Mouse (Mus musculus): Measurements from ENCODE around the gene Dmrta2. TPM values are rescaled to one million over a fixed set of nuclear protein-coding genes. Genes with fewer than 3 reads are reported as not detected.

The Dmrta2 gene
- polyA plus RNA-seq, 1 experiment from 2014 or later = 0.87 TPM

GRCm38 (mm10) chr4:109973991-109974654 lies 3.7 kb upstream of the Dmrta2 start:
- 0 out of 2 replicates have a peak overlapping the region, but pooled peaks have one; percentile 38 for H3K4me3 ChIP-seq
- WGBS = 2% methylated on average over 20 of the region's 20 CpGs

GRCm38 (mm10) chr4:109974655-109975380 lies 3.0 kb upstream of the Dmrta2 start:
- Histone ChIP-seq H3K4me3 (peak overlapping the region; percentile 38), H3K27ac (replicated peaks) (no peak overlapping the region)

More at GRCm38 (mm10) chr4:109973991-109974654, 3.7 kb upstream of the Dmrta2 start:
- Histone ChIP-seq H3K36me3 (replicated peaks) (no peaks in the 10 kb centered on the region), H3K27me3 (replicated peaks; ENCODE audit: low read depth, poor library complexity, severe bottlenecking) (peaks cover 98% of the 10 kb centered on the region), H3K4me1 (peaks cover 25% of the 10 kb centered on the region), H3K27ac (replicated peaks) (no peak overlapping the region), H3K9me3 (peaks cover 4% of the 10 kb centered on the region; the same call in 1 of the 2 replicates)
- DNase-seq (ENCODE audit: low spot score) = peak; percentile 43

GRCm38 (mm10) chr4:109975381-109976240 lies 2.2 kb upstream of the Dmrta2 start:
- peaks cover 100% of the 10 kb centered on the region for H3K27me3 ChIP-seq (replicated peaks; ENCODE audit: low read depth, poor library complexity, severe bottlenecking)
- peaks cover 4% of the 10 kb centered on the region; the same call in 1 of the 2 replicates for H3K9me3 ChIP-seq
- H3K4me3 ChIP-seq = peak overlapping the region; percentile 60; the same call in 1 of the 2 replicates
- H3K27ac ChIP-seq (replicated peaks) = no peak overlapping the region
- DNase-seq (ENCODE audit: low spot score) = peak; percentile 48
- 7% methylated on average over 25 of the region's 25 CpGs for WGBS
- peaks cover 36% of the 10 kb centered on the region for H3K4me1 ChIP-seq
- H3K36me3 ChIP-seq (replicated peaks) = no peaks in the 10 kb centered on the region

More at GRCm38 (mm10) chr4:109974655-109975380, 3.0 kb upstream of the Dmrta2 start:
- peak; percentile 51 for DNase-seq (ENCODE audit: low spot score)
- H3K9me3 ChIP-seq = peaks cover 4% of the 10 kb centered on the region; the same call in 1 of the 2 replicates
- 1% methylated on average over 33 of the region's 33 CpGs for WGBS
- H3K36me3 ChIP-seq (replicated peaks) = no peaks in the 10 kb centered on the region
- H3K27me3 ChIP-seq (replicated peaks; ENCODE audit: low read depth, poor library complexity, severe bottlenecking) = peaks cover 100% of the 10 kb centered on the region
- H3K4me1 ChIP-seq = peaks cover 28% of the 10 kb centered on the region

DNA sequence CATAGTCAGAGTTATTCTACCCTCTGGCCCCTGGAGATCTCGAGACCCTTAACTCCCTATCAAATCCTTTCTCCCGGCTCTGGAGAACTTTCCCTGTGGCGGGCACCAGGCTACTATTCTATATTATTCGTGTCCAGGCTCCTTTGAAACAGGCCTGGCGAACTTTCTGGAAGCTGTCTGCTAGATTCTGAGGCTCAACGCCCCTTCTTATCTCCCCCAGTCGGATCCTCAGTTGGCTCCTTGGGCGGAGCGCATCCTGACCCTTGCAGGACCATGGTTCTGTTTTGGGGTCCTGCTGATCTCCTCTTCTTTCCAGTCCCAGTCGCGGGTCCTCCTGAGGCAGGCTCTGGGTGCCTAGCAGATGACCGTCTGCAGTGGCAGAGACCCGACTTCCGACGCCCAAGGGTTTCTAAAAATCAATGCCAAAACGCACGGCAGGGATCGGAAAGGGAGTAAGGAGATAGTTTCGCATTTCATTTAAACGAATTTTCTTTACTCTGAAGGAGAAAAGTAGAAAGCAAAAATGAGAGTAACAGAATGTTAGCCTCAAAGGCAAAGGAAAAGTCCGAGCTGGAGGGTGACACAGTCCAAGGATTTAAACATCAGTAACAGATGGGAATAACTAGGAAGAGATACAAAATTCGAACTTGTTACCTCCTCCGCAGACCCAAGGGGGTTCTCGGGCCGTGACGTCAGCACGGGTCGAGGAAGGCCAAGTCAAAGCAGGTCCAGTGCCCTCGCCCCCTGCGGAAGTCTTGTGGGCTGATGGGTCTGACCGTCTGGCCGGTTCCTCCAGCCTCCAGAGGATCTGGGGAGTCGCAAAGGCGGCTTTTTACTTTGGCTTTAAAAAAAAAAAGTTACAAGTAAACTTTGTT lies 1.3 kb upstream of the Dmrta2 start:
- DNase-seq (ENCODE audit: low spot score) = peak; percentile 56
- H3K4me1 ChIP-seq = peaks cover 37% of the 10 kb centered on the region
- no peak overlapping the region; the same call in 1 of the 2 replicates for H3K27ac ChIP-seq (replicated peaks)
- peaks cover 100% of the 10 kb centered on the region for H3K27me3 ChIP-seq (replicated peaks; ENCODE audit: low read depth, poor library complexity, severe bottlenecking)
- peaks cover 4% of the 10 kb centered on the region; the same call in 1 of the 2 replicates for H3K9me3 ChIP-seq
- peak overlapping the region; percentile 60 for H3K4me3 ChIP-seq
- WGBS = 1% methylated on average over 34 of the region's 34 CpGs
- H3K36me3 ChIP-seq (replicated peaks) = no peaks in the 10 kb centered on the region

- peak; percentile 67 for DNase-seq (ENCODE audit: low spot score)
- H3K27ac ChIP-seq (replicated peaks) = peak overlapping the region; percentile 81
- peak overlapping the region; percentile 60 for H3K4me3 ChIP-seq
- H3K4me1 ChIP-seq = peaks cover 50% of the 10 kb centered on the region
- WGBS = under 1% methylated on average over 56 of the region's 56 CpGs
- H3K36me3 ChIP-seq (replicated peaks) = no peaks in the 10 kb centered on the region
- H3K9me3 ChIP-seq = peaks cover 4% of the 10 kb centered on the region; the same call in 1 of the 2 replicates
- peaks cover 100% of the 10 kb centered on the region for H3K27me3 ChIP-seq (replicated peaks; ENCODE audit: low read depth, poor library complexity, severe bottlenecking)
Measured at GRCm38 (mm10) chr4:109978068-109978857, 410 bp downstream of the Dmrta2 start.

- DNase-seq (ENCODE audit: low spot score) = no peak
- H3K27ac ChIP-seq (replicated peaks) = peak overlapping the region; percentile 81
- H3K9me3 ChIP-seq = peaks cover 4% of the 10 kb centered on the region; the same call in 1 of the 2 replicates
- peaks cover 54% of the 10 kb centered on the region for H3K4me1 ChIP-seq
- WGBS = 3% methylated on average over 9 of the region's 9 CpGs
- no peaks in the 10 kb centered on the region for H3K36me3 ChIP-seq (replicated peaks)
- peak overlapping the region; percentile 60 for H3K4me3 ChIP-seq
- H3K27me3 ChIP-seq (replicated peaks; ENCODE audit: low read depth, poor library complexity, severe bottlenecking) = peaks cover 100% of the 10 kb centered on the region
Measured at GRCm38 (mm10) chr4:109978858-109979340, 1.0 kb downstream of the Dmrta2 start.

- Histone ChIP-seq H3K36me3 (replicated peaks) (no peaks in the 10 kb centered on the region), H3K4me1 (peaks cover 53% of the 10 kb centered on the region), H3K27ac (replicated peaks) (peak overlapping the region; percentile 72), H3K4me3 (peak overlapping the region; percentile 60), H3K27me3 (replicated peaks; ENCODE audit: low read depth, poor library complexity, severe bottlenecking) (peaks cover 100% of the 10 kb centered on the region), H3K9me3 (peaks cover 4% of the 10 kb centered on the region; the same call in 1 of the 2 replicates)
- under 1% methylated on average over 66 of the region's 66 CpGs for WGBS
- DNase-seq (ENCODE audit: low spot score) = peak; percentile 72
Measured at GRCm38 (mm10) chr4:109979461-109980320, 1.8 kb downstream of the Dmrta2 start.

GRCm38 (mm10) chr4:109980321-109981082 lies 2.6 kb downstream of the Dmrta2 start:
- H3K27ac ChIP-seq (replicated peaks) = peak overlapping the region; percentile 72
- peaks cover 3% of the 10 kb centered on the region; the same call in 1 of the 2 replicates for H3K9me3 ChIP-seq
- H3K27me3 ChIP-seq (replicated peaks; ENCODE audit: low read depth, poor library complexity, severe bottlenecking) = peaks cover 100% of the 10 kb centered on the region
- peak overlapping the region; percentile 60 for H3K4me3 ChIP-seq
- no peak for DNase-seq (ENCODE audit: low spot score)
- 1% methylated on average over 29 of the region's 29 CpGs for WGBS
- no peaks in the 10 kb centered on the region for H3K36me3 ChIP-seq (replicated peaks)
- peaks cover 55% of the 10 kb centered on the region for H3K4me1 ChIP-seq

- under 1% methylated on average over 37 of the region's 37 CpGs for WGBS
- DNase-seq (ENCODE audit: low spot score) = peak; percentile 41
- peak overlapping the region; percentile 60 for H3K4me3 ChIP-seq
- no peaks in the 10 kb centered on the region for H3K9me3 ChIP-seq
- no peaks in the 10 kb centered on the region for H3K36me3 ChIP-seq (replicated peaks)
- peak overlapping the region; percentile 76 for H3K27ac ChIP-seq (replicated peaks)
- H3K4me1 ChIP-seq = peaks cover 55% of the 10 kb centered on the region
- H3K27me3 ChIP-seq (replicated peaks; ENCODE audit: low read depth, poor library complexity, severe bottlenecking) = peaks cover 100% of the 10 kb centered on the region
Measured at GRCm38 (mm10) chr4:109981083-109981870, 3.4 kb downstream of the Dmrta2 start.

All from embryonic facial prominence, embryonic 10.5 days (tissue).